Mouse (Mus musculus): ENCODE data around the gene Pias4. TPM values are rescaled to one million over a fixed set of nuclear protein-coding genes. Genes with fewer than 3 reads are reported as not detected.
A peak's percentile ranks its signal among the peaks of the same experiment; 100 is the strongest.
"Not testable (repeated sequence)": the region's sequence is repeated elsewhere in the genome, so short reads cannot be mapped to it uniquely, and the experiment has no call there.

Pias4 gene
- polyA plus RNA-seq (2014; fragmentation: Nextera tagmentation; extraction: Ambion mirVana) = 36.1 and 46.5 TPM in 2 replicates

DNA sequence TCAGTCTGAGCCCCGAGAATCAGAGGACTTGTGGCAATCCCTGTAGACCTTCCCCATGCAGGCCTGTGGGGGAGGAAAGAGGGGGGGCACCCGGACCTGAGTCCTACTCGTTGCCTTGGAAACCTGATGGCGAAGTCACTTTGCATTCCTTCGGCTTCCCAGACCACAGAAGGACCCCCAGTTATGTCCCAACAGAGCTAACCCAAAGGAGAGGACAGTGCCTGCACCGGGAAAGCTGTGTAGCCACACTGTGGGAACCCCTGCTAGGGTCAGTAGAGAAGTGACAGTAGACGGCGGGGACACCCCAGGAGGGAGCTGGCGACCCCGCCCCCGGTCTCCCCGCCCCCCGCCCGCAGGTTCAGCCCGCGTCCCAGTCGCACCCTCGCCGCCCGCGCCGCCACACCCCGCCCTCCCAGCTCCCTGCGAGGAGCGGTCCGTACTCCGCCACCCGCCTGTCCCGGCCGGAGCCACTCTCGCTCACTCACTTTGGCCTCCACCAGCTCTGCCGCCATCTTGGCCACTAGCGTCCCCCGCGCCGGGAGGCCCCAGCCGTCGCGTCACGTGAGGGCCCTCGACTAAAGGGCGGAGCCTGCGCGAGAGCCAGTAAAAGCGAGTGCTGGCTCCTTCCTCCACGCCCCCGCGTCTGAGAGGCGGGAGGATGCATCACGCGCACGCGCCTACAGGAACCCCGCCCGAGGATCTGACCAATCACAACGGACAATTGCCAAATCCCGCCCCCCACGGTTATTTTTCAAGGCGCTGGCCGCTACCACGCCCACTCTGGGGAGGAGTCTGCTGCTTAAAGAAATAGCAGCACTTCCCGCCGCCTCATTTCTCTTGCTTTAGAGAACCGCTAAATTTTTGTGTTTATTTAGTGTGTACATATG is at the start of gene Pias4:
Pias4 (minus strand) TSS at position 724 of the 887 bp plus-strand sequence.
- Histone ChIP-seq H3K9me3 (replicated peaks; ENCODE audit: control insufficient read depth, low read length) (no peaks in the 10 kb centered on the region), H3K4me2 (ENCODE audit: low read depth, low read length) (peak within 1 kb of the TSS; percentile 81), H3K4me3 (ENCODE audit: low read depth, low read length) (peak within 1 kb of the TSS; percentile 96), H3K27me3 (ENCODE audit: control insufficient read depth, insufficient read depth, low read length) (no peaks in the 10 kb centered on the region), H3K4me1 (ENCODE audit: control insufficient read depth, insufficient read depth, low read length) (peaks cover 2% of the 10 kb centered on the region; the same call in 1 of the 2 replicates), H3K9ac (replicated peaks; ENCODE audit: low read length) (peak within 1 kb of the TSS; percentile 86), H3K27ac (replicated peaks; ENCODE audit: low read depth, low read length) (peak within 1 kb of the TSS; percentile 36; the same call in 1 of the 2 replicates), H3K36me3 (replicated peaks; ENCODE audit: control insufficient read depth, insufficient read depth, low read depth, low read length) (no peaks in the 10 kb centered on the region; the same call in 1 of the 2 replicates)
- ATAC-seq (replicated peaks; ENCODE audit: insufficient number of reproducible peaks, low FRiP score, low TSS enrichment, low read depth) (peak; percentile 65), DNase-seq (ENCODE audit: low spot score) (peak; percentile 100)
- under 1% methylated on average over 55 of the region's 64 CpGs for WGBS

DNA sequence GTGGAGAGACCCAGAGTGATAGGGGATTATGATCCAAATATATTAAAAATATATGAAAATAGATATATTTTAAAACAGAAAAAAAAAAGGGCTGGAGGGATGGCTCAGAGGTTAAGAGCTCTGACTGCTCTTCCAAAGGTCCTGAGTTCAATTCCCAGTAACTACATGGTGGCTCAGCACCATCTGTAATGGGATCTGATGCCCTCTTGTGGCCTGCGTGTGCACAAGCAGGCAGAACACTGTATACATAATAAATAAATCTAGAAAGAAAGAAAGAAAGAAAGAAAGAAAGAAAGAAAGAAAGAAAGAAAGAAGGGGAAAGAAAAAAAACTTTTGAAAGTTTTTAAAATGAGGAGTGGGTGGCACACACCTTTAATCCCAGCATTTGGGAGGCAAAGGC is 49.5 kb upstream of the Pias4 start:
- not testable (repeated sequence) for H3K9ac ChIP-seq (replicated peaks; ENCODE audit: low read length); H3K27ac ChIP-seq (replicated peaks; ENCODE audit: low read depth, low read length); H3K4me3 ChIP-seq (ENCODE audit: low read depth, low read length); ATAC-seq (replicated peaks; ENCODE audit: insufficient number of reproducible peaks, low FRiP score, low TSS enrichment, low read depth); H3K27me3 ChIP-seq (ENCODE audit: control insufficient read depth, insufficient read depth, low read length); H3K4me1 ChIP-seq (ENCODE audit: control insufficient read depth, insufficient read depth, low read length); H3K4me2 ChIP-seq (ENCODE audit: low read depth, low read length); H3K36me3 ChIP-seq (replicated peaks; ENCODE audit: control insufficient read depth, insufficient read depth, low read depth, low read length); H3K9me3 ChIP-seq (replicated peaks; ENCODE audit: control insufficient read depth, low read length)
- DNase-seq (ENCODE audit: low spot score) = peak; percentile 39
- 28% methylated on average over 1 of the region's 1 CpGs for WGBS

DNA sequence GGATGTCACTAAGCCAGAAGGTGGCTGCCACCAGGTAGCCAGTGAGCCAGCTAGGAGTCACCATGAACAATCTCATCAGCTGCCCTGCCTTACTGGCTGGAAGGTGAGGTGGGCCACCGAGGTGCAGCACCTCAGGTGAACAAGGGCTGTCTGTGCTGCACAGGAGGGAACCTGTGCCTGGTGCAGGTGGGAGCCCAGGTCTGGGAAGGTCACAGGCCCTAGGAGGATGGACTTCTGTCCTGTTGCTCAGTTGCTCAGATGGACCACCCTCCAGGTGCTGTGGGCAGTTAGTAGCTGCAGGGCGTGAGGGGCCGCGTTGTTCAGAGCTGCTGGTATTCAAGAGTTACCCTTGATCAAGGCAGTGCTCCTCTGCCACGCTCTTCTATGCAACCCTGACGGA is 49.1 kb upstream of the Pias4 start:
- Histone ChIP-seq H3K4me1 (ENCODE audit: control insufficient read depth, insufficient read depth, low read length) (no peaks in the 10 kb centered on the region), H3K27ac (replicated peaks; ENCODE audit: low read depth, low read length) (no peak overlapping the region), H3K9me3 (replicated peaks; ENCODE audit: control insufficient read depth, low read length) (no peaks in the 10 kb centered on the region), H3K27me3 (ENCODE audit: control insufficient read depth, insufficient read depth, low read length) (no peaks in the 10 kb centered on the region), H3K36me3 (replicated peaks; ENCODE audit: control insufficient read depth, insufficient read depth, low read depth, low read length) (no peaks in the 10 kb centered on the region; the same call in 1 of the 2 replicates), H3K4me3 (ENCODE audit: low read depth, low read length) (no peak overlapping the region), H3K4me2 (ENCODE audit: low read depth, low read length) (no peak overlapping the region), H3K9ac (replicated peaks; ENCODE audit: low read length) (no peak overlapping the region)
- 86% methylated on average over 6 of the region's 6 CpGs for WGBS
- DNase-seq (ENCODE audit: low spot score) (no peak), ATAC-seq (replicated peaks; ENCODE audit: insufficient number of reproducible peaks, low FRiP score, low TSS enrichment, low read depth) (no peak)

DNA sequence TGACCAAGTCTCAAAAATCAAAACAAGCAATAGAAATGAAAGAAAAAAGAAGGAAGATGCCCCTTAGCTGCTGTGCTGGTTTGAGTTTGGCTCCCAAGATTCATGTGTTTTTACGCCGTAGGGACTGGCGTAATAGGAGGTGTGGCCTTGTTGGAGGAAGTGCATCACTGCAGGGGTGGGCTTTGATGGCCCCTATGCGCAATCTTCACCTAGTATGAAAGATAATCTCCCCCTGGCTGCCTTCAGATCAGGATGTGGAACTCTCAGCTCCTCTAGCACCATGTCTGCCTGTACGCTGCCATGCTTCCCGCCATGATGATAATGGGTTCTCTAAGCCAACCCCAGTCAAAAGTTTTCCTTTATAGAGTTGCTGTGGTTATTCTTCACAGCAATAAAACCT is 48.5 kb upstream of the Pias4 start:
- Histone ChIP-seq H3K36me3 (replicated peaks; ENCODE audit: control insufficient read depth, insufficient read depth, low read depth, low read length) (no peaks in the 10 kb centered on the region; the same call in 1 of the 2 replicates), H3K4me3 (ENCODE audit: low read depth, low read length) (no peak overlapping the region), H3K9me3 (replicated peaks; ENCODE audit: control insufficient read depth, low read length) (no peaks in the 10 kb centered on the region), H3K27ac (replicated peaks; ENCODE audit: low read depth, low read length) (no peak overlapping the region), H3K4me2 (ENCODE audit: low read depth, low read length) (no peak overlapping the region), H3K9ac (replicated peaks; ENCODE audit: low read length) (no peak overlapping the region), H3K27me3 (ENCODE audit: control insufficient read depth, insufficient read depth, low read length) (no peaks in the 10 kb centered on the region), H3K4me1 (ENCODE audit: control insufficient read depth, insufficient read depth, low read length) (no peaks in the 10 kb centered on the region)
- WGBS = 89% methylated on average over 6 of the region's 6 CpGs
- no peak for ATAC-seq (replicated peaks; ENCODE audit: insufficient number of reproducible peaks, low FRiP score, low TSS enrichment, low read depth)
- DNase-seq (ENCODE audit: low spot score) = no peak

DNA sequence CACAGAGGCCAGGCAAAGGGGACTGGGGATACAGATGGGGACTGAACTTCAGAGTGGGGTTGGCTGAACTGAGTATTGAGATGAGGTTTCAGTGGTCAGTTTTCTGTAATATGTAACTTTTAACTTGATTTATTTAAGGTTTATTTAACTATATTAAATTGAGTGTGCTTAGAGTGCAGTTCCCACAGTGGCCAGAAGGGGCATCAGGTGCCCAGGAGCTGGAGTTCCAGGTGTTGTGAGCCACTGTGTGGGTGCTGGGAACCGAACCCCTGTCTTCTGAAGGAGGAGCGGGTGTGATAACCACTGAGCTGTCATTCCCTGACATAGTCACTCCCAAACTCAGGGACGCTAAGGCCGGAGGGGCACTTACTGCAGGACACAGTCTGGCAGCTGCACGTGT is 42.4 kb upstream of the Pias4 start:
- DNase-seq (ENCODE audit: low spot score) (no peak), ATAC-seq (replicated peaks; ENCODE audit: insufficient number of reproducible peaks, low FRiP score, low TSS enrichment, low read depth) (no peak)
- Histone ChIP-seq H3K27ac (replicated peaks; ENCODE audit: low read depth, low read length) (no peak overlapping the region), H3K27me3 (ENCODE audit: control insufficient read depth, insufficient read depth, low read length) (no peaks in the 10 kb centered on the region), H3K4me3 (ENCODE audit: low read depth, low read length) (no peak overlapping the region), H3K36me3 (replicated peaks; ENCODE audit: control insufficient read depth, insufficient read depth, low read depth, low read length) (no peaks in the 10 kb centered on the region; the same call in 1 of the 2 replicates), H3K4me2 (ENCODE audit: low read depth, low read length) (no peak overlapping the region), H3K4me1 (ENCODE audit: control insufficient read depth, insufficient read depth, low read length) (no peaks in the 10 kb centered on the region), H3K9ac (replicated peaks; ENCODE audit: low read length) (no peak overlapping the region), H3K9me3 (replicated peaks; ENCODE audit: control insufficient read depth, low read length) (no peaks in the 10 kb centered on the region; the same call in 1 of the 2 replicates)
- WGBS = 93% methylated on average over 5 of the region's 5 CpGs

DNA sequence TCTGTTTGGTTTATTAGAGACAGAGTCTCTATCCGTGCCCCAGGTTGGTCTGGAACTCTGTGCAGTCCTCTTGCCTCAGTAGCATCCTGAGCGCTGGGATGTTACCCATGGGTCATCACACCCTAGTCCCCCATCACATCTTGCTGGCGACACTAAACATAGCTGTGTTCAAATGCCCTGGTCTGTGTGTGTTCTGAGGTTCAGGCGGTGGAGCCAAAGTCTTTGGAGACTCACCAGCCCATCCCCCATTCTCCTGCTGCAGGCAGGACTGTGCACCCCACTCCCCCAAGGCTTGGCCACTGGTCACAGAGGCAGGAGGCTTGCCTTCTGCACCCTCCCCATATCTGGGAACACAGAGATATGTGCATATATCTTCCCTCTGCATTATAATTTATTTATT is 36.4 kb upstream of the Pias4 start:
- DNase-seq (ENCODE audit: low spot score) (no peak), ATAC-seq (replicated peaks; ENCODE audit: insufficient number of reproducible peaks, low FRiP score, low TSS enrichment, low read depth) (no peak)
- Histone ChIP-seq H3K4me3 (ENCODE audit: low read depth, low read length) (no peak overlapping the region), H3K9ac (replicated peaks; ENCODE audit: low read length) (no peak overlapping the region), H3K27me3 (ENCODE audit: control insufficient read depth, insufficient read depth, low read length) (no peaks in the 10 kb centered on the region), H3K27ac (replicated peaks; ENCODE audit: low read depth, low read length) (no peak overlapping the region), H3K4me1 (ENCODE audit: control insufficient read depth, insufficient read depth, low read length) (no peaks in the 10 kb centered on the region), H3K4me2 (ENCODE audit: low read depth, low read length) (no peak overlapping the region), H3K36me3 (replicated peaks; ENCODE audit: control insufficient read depth, insufficient read depth, low read depth, low read length) (no peaks in the 10 kb centered on the region), H3K9me3 (replicated peaks; ENCODE audit: control insufficient read depth, low read length) (no peaks in the 10 kb centered on the region)
- WGBS = 70% methylated on average over 4 of the region's 4 CpGs

DNA sequence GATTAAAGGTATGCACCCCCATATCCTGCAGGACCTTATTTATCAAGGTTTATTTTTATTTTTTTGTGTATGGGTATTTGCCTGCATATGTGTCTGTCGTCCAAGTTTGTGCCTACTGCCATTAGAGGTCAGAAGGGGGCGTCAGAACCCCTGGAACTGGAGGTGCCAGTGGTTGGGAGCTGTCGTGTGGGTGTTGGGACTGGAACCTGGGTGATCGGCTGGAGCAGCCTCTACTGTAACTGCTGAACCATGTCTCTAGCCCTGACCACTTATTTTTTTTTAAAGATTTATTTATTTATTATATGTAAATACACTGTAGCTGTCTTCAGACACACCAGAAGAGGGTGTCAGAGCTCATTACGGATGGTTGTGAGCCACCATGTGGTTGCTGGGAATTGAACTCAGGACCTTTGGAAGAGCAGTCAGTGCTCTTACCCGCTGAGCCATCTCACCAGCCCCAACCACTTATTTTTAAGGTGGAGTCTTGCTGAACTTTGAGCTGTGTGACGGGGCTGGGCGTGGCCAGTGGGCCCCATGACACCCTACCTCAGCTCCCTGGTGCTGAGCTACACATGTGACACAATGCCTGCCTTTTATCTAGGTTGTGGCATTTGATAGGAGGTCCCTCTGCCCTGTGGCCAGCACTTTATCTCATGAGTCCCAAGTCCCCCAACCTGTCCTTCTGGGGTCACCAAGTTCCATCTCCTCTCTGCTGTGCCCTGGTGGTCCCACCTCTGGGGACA is 35.4 kb upstream of the Pias4 start:
- no peaks in the 10 kb centered on the region for H3K9me3 ChIP-seq (replicated peaks; ENCODE audit: control insufficient read depth, low read length)
- H3K36me3 ChIP-seq (replicated peaks; ENCODE audit: control insufficient read depth, insufficient read depth, low read depth, low read length) = no peaks in the 10 kb centered on the region
- 71% methylated on average over 8 of the region's 8 CpGs for WGBS
- ATAC-seq (replicated peaks; ENCODE audit: insufficient number of reproducible peaks, low FRiP score, low TSS enrichment, low read depth) = no peak
- H3K9ac ChIP-seq (replicated peaks; ENCODE audit: low read length) = no peak overlapping the region
- H3K4me1 ChIP-seq (ENCODE audit: control insufficient read depth, insufficient read depth, low read length) = no peaks in the 10 kb centered on the region
- H3K27me3 ChIP-seq (ENCODE audit: control insufficient read depth, insufficient read depth, low read length) = no peaks in the 10 kb centered on the region
- H3K4me3 ChIP-seq (ENCODE audit: low read depth, low read length) = no peak overlapping the region
- H3K4me2 ChIP-seq (ENCODE audit: low read depth, low read length) = no peak overlapping the region
- DNase-seq (ENCODE audit: low spot score) = no peak
- no peak overlapping the region for H3K27ac ChIP-seq (replicated peaks; ENCODE audit: low read depth, low read length)

Data from embryonic facial prominence, embryonic 11.5 days (tissue).